Mouse (Mus musculus) C2C12 (cell line): ENCODE results near the gene Zfp790.

Experiments
- CEBPB ChIP-seq: IDR thresholded peaks from one replicate; pipeline ENCODE4 v1.6.1; 2011; ENCODE audit warnings: low read depth, mild to moderate bottlenecking, control low read depth, moderate library complexity
- CTCF ChIP-seq: IDR thresholded peaks from one replicate; pipeline ENCODE4 v1.5.1; 2011; ENCODE audit not compliant: control insufficient read depth, insufficient read depth, insufficient read length
- MAX ChIP-seq: IDR thresholded peaks from one replicate; pipeline ENCODE4 v1.6.1; 2011; ENCODE audit warnings: mild to moderate bottlenecking, control low read depth
- MYOD1 ChIP-seq: IDR thresholded peaks from one replicate; pipeline ENCODE4 v1.6.1; 2011; ENCODE audit warnings: low read depth; ENCODE audit not compliant: control insufficient read depth, insufficient read length
- MYOG ChIP-seq: IDR thresholded peaks from one replicate; pipeline ENCODE4 v1.6.1; 2011; ENCODE audit not compliant: control insufficient read depth, insufficient read length; ENCODE audit errors: extremely low read depth
- USF1 ChIP-seq: IDR thresholded peaks from one replicate; pipeline ENCODE4 v1.6.1; 2011; ENCODE audit warnings: low read depth, mild to moderate bottlenecking, control low read depth, moderate library complexity

- TF ChIP-seq CEBPB, result no peak
- no peak for TF ChIP-seq MYOD1
- TF ChIP-seq CTCF, result no peak
- no peak for TF ChIP-seq MYOG
- TF ChIP-seq MAX, result peak; percentile 79
- peak; percentile 35 for TF ChIP-seq USF1
These were observed 47.6 kb upstream of the Zfp790 start, which contains the start of gene Zfp84 for GRCm38 (mm10) chr7:29768090-29768900.
